ENCODE assay signal across 10 mouse cellular contexts in genomic region chr1:153016465-153017163, GRCm38 (mm10).
DNase-seq lines count a peak whose midpoint lies in the region; ATAC-seq and TF ChIP-seq lines count a peak whose summit lies in the region.
"Had no signal": no experiment of that assay in that cellular context is flagged by ENCODE, and none has a peak within 500 bp of the region (broad histone marks: within the 10 kb centered on the region; RNA-seq: fewer than 3 reads in every experiment).

No protein-coding gene starts in this region.

- H3K4me1 ChIP-seq in intestine, postnatal 0 days (replicated peaks; ENCODE audit: control insufficient read depth, insufficient read depth, low read length) = 0 out of 2 replicates have a peak, but pooled peaks cover 4% of the 10 kb centered on the region
- H3K4me1 ChIP-seq in intestine, embryonic 16.5 days (ENCODE audit: control insufficient read depth, insufficient read depth, low read length) = peaks cover 3% of the 10 kb centered on the region; the same call in 1 of the 2 replicates
- H3K4me1 ChIP-seq in hindbrain, postnatal 0 days (ENCODE audit: insufficient read depth, low read length) = peaks cover 31% of the 10 kb centered on the region

- WGBS in intestine, postnatal 0 days = 69% methylated on average over 11 of the region's 11 CpGs
- WGBS in intestine, embryonic 16.5 days = 69% methylated on average over 11 of the region's 11 CpGs
- WGBS in hindbrain, postnatal 0 days = 44% methylated on average over 11 of the region's 11 CpGs

- no peaks in the 10 kb centered on the region for H3K27me3 ChIP-seq in intestine, postnatal 0 days (replicated peaks; ENCODE audit: control insufficient read depth, insufficient read depth, low read length)
- H3K27me3 ChIP-seq in intestine, embryonic 16.5 days (replicated peaks; ENCODE audit: control insufficient read depth, insufficient read depth, low read length) = no peaks in the 10 kb centered on the region
- H3K27me3 ChIP-seq in hindbrain, postnatal 0 days (ENCODE audit: insufficient read depth, low read length) = no peaks in the 10 kb centered on the region
- H3K27me3 ChIP-seq: liver, embryonic 13.5 days; Patski had no signal

- no peak for ATAC-seq in cerebellum, adult (ENCODE audit: insufficient number of reproducible peaks, low FRiP score, low TSS enrichment)
- no peak for ATAC-seq in intestine, postnatal 0 days
- no peak for ATAC-seq in intestine, embryonic 16.5 days
- no peak for ATAC-seq in hindbrain, postnatal 0 days
- ATAC-seq: Patski had no signal

- H3K4me2 ChIP-seq in intestine, postnatal 0 days (replicated peaks; ENCODE audit: low read depth) = no peak overlapping the region
- H3K4me2 ChIP-seq in intestine, embryonic 16.5 days (ENCODE audit: low read depth, low read length) = no peak overlapping the region
- H3K4me2 ChIP-seq in hindbrain, postnatal 0 days (ENCODE audit: low read depth, low read length) = no peak overlapping the region
- H3K4me2 ChIP-seq: liver, embryonic 13.5 days had no signal

- no peaks in the 10 kb centered on the region for H3K9me3 ChIP-seq in intestine, postnatal 0 days (ENCODE audit: control insufficient read depth)
- no peaks in the 10 kb centered on the region for H3K9me3 ChIP-seq in intestine, embryonic 16.5 days (ENCODE audit: control insufficient read depth, low read length)
- H3K9me3 ChIP-seq in hindbrain, postnatal 0 days (ENCODE audit: low read length) = no peaks in the 10 kb centered on the region
- H3K9me3 ChIP-seq: liver, embryonic 13.5 days had no signal

- TF ChIP-seq CTCF in intestine, postnatal 0 days (IDR thresholded peaks at IDR 0.05; ENCODE audit: low read depth) = peak; percentile 19; the same call in 1 of the 2 replicates
- no peak; the same call in 1 of the 2 replicates for TF ChIP-seq CTCF in hindbrain, postnatal 0 days (IDR thresholded peaks at IDR 0.05; ENCODE audit: low read depth)

- H3K9ac ChIP-seq in intestine, postnatal 0 days (ENCODE audit: low read depth, low read length) = no peak overlapping the region
- H3K9ac ChIP-seq in intestine, embryonic 16.5 days (ENCODE audit: low read depth, low read length) = no peak overlapping the region
- H3K9ac ChIP-seq in hindbrain, postnatal 0 days (replicated peaks; ENCODE audit: low read length) = no peak overlapping the region
- H3K9ac ChIP-seq: liver, embryonic 13.5 days had no signal

- H3K36me3 ChIP-seq in intestine, postnatal 0 days (ENCODE audit: control insufficient read depth, insufficient read depth) = no peaks in the 10 kb centered on the region
- no peaks in the 10 kb centered on the region for H3K36me3 ChIP-seq in intestine, embryonic 16.5 days (ENCODE audit: control insufficient read depth, insufficient read depth, low read length)
- H3K36me3 ChIP-seq in hindbrain, postnatal 0 days (ENCODE audit: insufficient read depth, low read length) = no peaks in the 10 kb centered on the region
- H3K36me3 ChIP-seq: liver, embryonic 13.5 days had no signal

- peak; percentile 43 for DNase-seq in cerebellum, adult 11-12 months
- peak; percentile 70 for DNase-seq in NIH3T3 (ENCODE audit: low read depth)
- peak; percentile 74 for DNase-seq in hindbrain, postnatal 0 days (ENCODE audit: low spot score)
- DNase-seq in thymus, postnatal 10 days (ENCODE audit: low spot score in 2 of 2) = no peak
- DNase-seq in left cerebral cortex, postnatal 10 days (ENCODE audit: extremely low spot score in 1 of 2, low spot score in 2 of 2) = no peak
- DNase-seq: liver, embryonic 13.5 days had no signal

- intact Hi-C loops in left cerebral cortex, postnatal 10 days (cut with DNase I) = no loop called here

- no peak overlapping the region for H3K4me3 ChIP-seq in intestine, postnatal 0 days (ENCODE audit: low read depth, low read length)
- H3K4me3 ChIP-seq in intestine, embryonic 16.5 days (ENCODE audit: low read length) = no peak overlapping the region
- no peak overlapping the region for H3K4me3 ChIP-seq in hindbrain, postnatal 0 days (ENCODE audit: low read length)
- H3K4me3 ChIP-seq: liver, embryonic 13.5 days had no signal

- H3K27ac ChIP-seq in intestine, postnatal 0 days (ENCODE audit: low read depth, low read length) = no peak overlapping the region
- no peak overlapping the region for H3K27ac ChIP-seq in intestine, embryonic 16.5 days (ENCODE audit: low read length)
- peak overlapping the region; percentile 5; the same call in 1 of the 2 replicates for H3K27ac ChIP-seq in hindbrain, postnatal 0 days
- H3K27ac ChIP-seq: liver, embryonic 13.5 days had no signal

Comparison
In these comparisons a context has a peak if more than half of its experiments do, and no peak if none do; other contexts are left out.
1. DNase-seq: peak in cerebellum, adult 11-12 months (single experiment), NIH3T3 (single experiment) and hindbrain, postnatal 0 days (single experiment); none in thymus, postnatal 10 days (0 of 2) and left cerebral cortex, postnatal 10 days (0 of 2).